Mouse (Mus musculus): ENCODE measurements around the gene Lypd8. TPM values are rescaled to one million over a fixed set of nuclear protein-coding genes. Genes with fewer than 3 reads are reported as not detected.
"Not testable (repeated sequence)": the region's sequence is repeated elsewhere in the genome, so short reads cannot be mapped to it uniquely, and the experiment has no call there.

Gene Lypd8
- polyA plus RNA-seq (2012; rRNA removed), result 1,979 and 3,212 TPM in 2 replicates

GRCm38 (mm10) chr11:58378763-58379278, at the start of gene Lypd8:
Lypd8 (plus strand) TSS chr11:58379043.
- no peak for DNase-seq (ENCODE audit: low read depth)

GRCm38 (mm10) chr11:58329906-58330275, 49.0 kb upstream of the Lypd8 start:
- no peak for DNase-seq (ENCODE audit: low read depth)

GRCm38 (mm10) chr11:58330276-58331148, 48.3 kb upstream of the Lypd8 start, which contains the start of the genes Zfp672 and Sh3bp5l:
Zfp672 (minus strand) TSS chr11:58330339.
Sh3bp5l (plus strand) TSS chr11:58330724.
- DNase-seq (ENCODE audit: low read depth), result no peak

GRCm38 (mm10) chr11:58331149-58331495, 47.7 kb upstream of the Lypd8 start:
- no peak for DNase-seq (ENCODE audit: low read depth)

GRCm38 (mm10) chr11:58331546-58331945, 47.3 kb upstream of the Lypd8 start:
- DNase-seq (ENCODE audit: low read depth), result no peak

GRCm38 (mm10) chr11:58334746-58335145, 44.1 kb upstream of the Lypd8 start:
- DNase-seq (ENCODE audit: low read depth), result no peak

GRCm38 (mm10) chr11:58346745-58347144, 32.1 kb upstream of the Lypd8 start:
- peak; percentile 84 for DNase-seq (ENCODE audit: low read depth)

- DNase-seq (ENCODE audit: low read depth), result no peak
These were observed 28.2 kb upstream of the Lypd8 start for GRCm38 (mm10) chr11:58350628-58351027.

GRCm38 (mm10) chr11:58351179-58351578, 27.7 kb upstream of the Lypd8 start:
- no peak for DNase-seq (ENCODE audit: low read depth)

GRCm38 (mm10) chr11:58352681-58353548, 25.9 kb upstream of the Lypd8 start:
- no peak for DNase-seq (ENCODE audit: low read depth)

GRCm38 (mm10) chr11:58353709-58354108, 25.1 kb upstream of the Lypd8 start:
- no peak for DNase-seq (ENCODE audit: low read depth)

GRCm38 (mm10) chr11:58354476-58354875, 24.4 kb upstream of the Lypd8 start:
- no peak for DNase-seq (ENCODE audit: low read depth)

GRCm38 (mm10) chr11:58354927-58355326, 23.9 kb upstream of the Lypd8 start:
- no peak for DNase-seq (ENCODE audit: low read depth)

- DNase-seq (ENCODE audit: low read depth), result no peak
These were observed 21.8 kb upstream of the Lypd8 start for GRCm38 (mm10) chr11:58357042-58357441.

GRCm38 (mm10) chr11:58357844-58358534, 20.9 kb upstream of the Lypd8 start:
- DNase-seq (ENCODE audit: low read depth), result no peak

GRCm38 (mm10) chr11:58362562-58362961, 16.3 kb upstream of the Lypd8 start:
- not testable (repeated sequence) for DNase-seq (ENCODE audit: low read depth)

- DNase-seq (ENCODE audit: low read depth), result no peak
These were observed 14.4 kb upstream of the Lypd8 start for GRCm38 (mm10) chr11:58364454-58364853.

GRCm38 (mm10) chr11:58366191-58366590, 12.7 kb upstream of the Lypd8 start:
- DNase-seq (ENCODE audit: low read depth), result not testable (repeated sequence)

- no peak for DNase-seq (ENCODE audit: low read depth)
These were observed 1.6 kb upstream of the Lypd8 start for GRCm38 (mm10) chr11:58377273-58377672.

GRCm38 (mm10) chr11:58377686-58378085, 1.2 kb upstream of the Lypd8 start:
- DNase-seq (ENCODE audit: low read depth), result no peak

GRCm38 (mm10) chr11:58379516-58379915, 673 bp downstream of the Lypd8 start:
- no peak for DNase-seq (ENCODE audit: low read depth)

- DNase-seq (ENCODE audit: low read depth), result no peak
These were observed 3.6 kb downstream of the Lypd8 start for GRCm38 (mm10) chr11:58382471-58382870.

All from gonadal fat pad, adult 2 months (tissue).